Mouse (Mus musculus) heart, embryonic 14.5 days (tissue): ENCODE data around the gene Slc22a16. TPM values are rescaled to one million over a fixed set of nuclear protein-coding genes. Genes with fewer than 3 reads are reported as not detected.

ENCODE experiments used
- ATAC-seq: fragments of 200-750 bp; cut with Nextera tagmentation; 2 replicates; pipeline ENCODE4 v1.8.0; 2017; ENCODE audit warnings: low read depth, moderate TSS enrichment; ENCODE audit not compliant: insufficient number of reproducible peaks, insufficient read depth, low FRiP score
- H3K27ac ChIP-seq, 2 experiments: fragments of 200-500 bp in 1 of 2; fragments of 300-500 bp in 1 of 2; sonication (generic) in 1 of 2; replicated peaks in 1 of 2; 2 replicates each; pipeline ENCODE4 v1.5.1; 2012 to 2014; ENCODE audit warnings: low read depth in 2 of 2, low read length in 2 of 2, control low read depth in 1 of 2, mild to moderate bottlenecking in 1 of 2, mixed read lengths in 1 of 2; ENCODE audit not compliant: control insufficient read depth in 1 of 2, insufficient read depth in 1 of 2
- H3K27me3 ChIP-seq: fragments of 300-500 bp; sonication (generic); 2 replicates; pipeline ENCODE4 v1.6.1; 2014; ENCODE audit warnings: mild to moderate bottlenecking, low read length, control low read depth; ENCODE audit not compliant: control insufficient read depth, insufficient read depth
- H3K36me3 ChIP-seq: fragments of 300-500 bp; sonication (generic); 2 replicates; pipeline ENCODE4 v1.6.1; 2014; ENCODE audit warnings: mild to moderate bottlenecking, control low read depth, low read length, mixed read lengths; ENCODE audit not compliant: control insufficient read depth, insufficient read depth
- H3K4me1 ChIP-seq, 2 experiments: fragments of 200-500 bp in 1 of 2; fragments of 300-500 bp in 1 of 2; sonication (generic) in 1 of 2; 2 replicates each; pipeline ENCODE4 v1.6.1; 2012 to 2014; ENCODE audit warnings: low read length in 2 of 2, control low read depth in 1 of 2, mixed read lengths in 1 of 2; ENCODE audit not compliant: control insufficient read depth in 2 of 2, insufficient read depth in 2 of 2
- H3K4me2 ChIP-seq: fragments of 300-500 bp; sonication (generic); 2 replicates; pipeline ENCODE4 v1.6.1; 2014; ENCODE audit warnings: mild to moderate bottlenecking, low read length
- H3K4me3 ChIP-seq, 2 experiments: fragments of 200-500 bp in 1 of 2; fragments of 300-500 bp in 1 of 2; sonication (generic) in 1 of 2; 2 replicates each; pipeline ENCODE4 v1.5.1; 2012 to 2014; ENCODE audit warnings: low read length in 2 of 2, mild to moderate bottlenecking in 2 of 2, control low read depth in 1 of 2, low read depth in 1 of 2, moderate library complexity in 1 of 2; ENCODE audit not compliant: control insufficient read depth in 1 of 2, insufficient read depth in 1 of 2
- H3K9ac ChIP-seq: fragments of 300-500 bp; sonication (generic); 2 replicates; pipeline ENCODE4 v1.6.1; 2014; ENCODE audit warnings: mild to moderate bottlenecking, low read length
- H3K9me3 ChIP-seq: fragments of 300-500 bp; sonication (generic); 2 replicates; pipeline ENCODE4 v1.6.1; 2016; ENCODE audit warnings: low read length, control low read depth; ENCODE audit not compliant: control insufficient read depth
- WGBS: fragments of 180-500 bp; shearing (Covaris S2); extraction: QIAGEN DNeasy Blood & Tissue Kit; methylation state at CpG from one replicate; pipeline ENCODE4 v1.1.7; 2014; 5-methylcytosine and 5-hydroxymethylcytosine counted together
- polyA plus RNA-seq: library from polyadenylated mRNA; unstranded; fragments of >200 nt; fragmentation: Nextera tagmentation; extraction: Ambion mirVana; gene quantifications from 2 replicates; pipeline ENCODE4 v1.2.1, GENCODE M21; 2014

The Slc22a16 gene
- polyA plus RNA-seq, 1 experiment from 2014 or later, result not detected

DNA sequence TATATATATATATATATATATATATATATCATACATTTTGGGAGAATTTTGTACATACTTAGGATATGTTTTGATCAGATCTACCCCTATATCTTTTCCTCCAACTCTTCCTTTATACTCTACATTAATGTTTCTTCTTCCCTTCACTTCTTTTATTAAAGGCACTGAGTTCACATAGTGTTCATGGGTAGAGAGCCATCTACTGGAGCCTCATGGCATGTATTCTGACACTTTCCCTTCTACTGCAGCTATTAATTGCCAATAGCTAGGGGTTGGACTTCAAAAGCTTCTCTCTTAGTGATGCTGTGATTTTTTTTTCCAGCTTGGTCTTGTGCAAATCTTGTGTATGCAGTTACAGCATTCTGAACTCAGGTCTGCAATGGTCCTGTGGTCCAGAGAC lies 47.8 kb downstream of the Slc22a16 start:
- ATAC-seq, result no peak
- H3K9me3 ChIP-seq, result no peaks in the 10 kb centered on the region
- H3K9ac ChIP-seq, result no peak overlapping the region
- no peaks in the 10 kb centered on the region for H3K27me3 ChIP-seq
- no peak overlapping the region for H3K4me2 ChIP-seq
- no peak overlapping the region for H3K27ac ChIP-seq
- no peaks in the 10 kb centered on the region for H3K4me1 ChIP-seq
- no peak overlapping the region for H3K4me3 ChIP-seq
- no peaks in the 10 kb centered on the region for H3K36me3 ChIP-seq

DNA sequence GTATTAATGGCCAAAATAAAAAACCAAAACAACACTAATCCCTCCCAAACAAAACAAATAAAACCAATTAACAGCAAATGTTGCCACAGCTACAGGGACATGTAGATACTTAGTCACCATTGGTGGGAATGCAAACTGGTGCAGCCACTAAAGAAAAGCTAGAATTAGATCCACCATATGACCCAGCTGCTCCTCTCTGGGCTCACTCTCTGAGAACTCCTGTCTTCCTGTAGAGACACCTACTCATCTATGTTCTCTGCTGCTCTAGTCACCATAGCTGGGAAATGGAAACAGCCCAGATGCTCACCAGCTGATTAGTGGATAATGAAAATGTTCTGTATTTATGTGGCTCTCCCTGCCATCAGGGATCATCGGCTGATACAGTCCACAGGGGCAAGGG lies 49.6 kb downstream of the Slc22a16 start:
- Histone ChIP-seq H3K27ac (no peak overlapping the region), H3K4me1 (no peaks in the 10 kb centered on the region), H3K9me3 (no peaks in the 10 kb centered on the region), H3K4me2 (no peak overlapping the region), H3K36me3 (no peaks in the 10 kb centered on the region), H3K27me3 (no peaks in the 10 kb centered on the region), H3K4me3 (no peak overlapping the region), H3K9ac (no peak overlapping the region)
- WGBS, result 84% methylated on average over 1 of the region's 1 CpGs
- no peak for ATAC-seq

DNA sequence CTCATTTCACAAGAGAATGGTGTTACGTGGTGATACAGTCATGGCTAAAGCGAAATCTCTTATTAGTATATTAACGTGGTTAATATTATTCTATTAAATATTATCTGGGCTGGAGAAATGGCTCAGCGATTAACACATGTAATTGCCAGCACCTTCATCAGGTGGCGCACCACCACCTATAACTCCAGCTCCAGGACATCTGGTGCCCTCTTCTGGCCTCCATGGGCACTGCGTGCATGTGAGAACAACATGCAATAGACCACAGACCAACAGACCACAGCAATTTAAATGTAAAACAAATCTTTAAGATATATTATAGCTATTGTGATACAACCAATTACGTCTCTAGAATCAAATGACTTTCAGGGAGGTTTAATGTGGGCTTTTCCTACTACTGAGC lies 59.0 kb downstream of the Slc22a16 start:
- Histone ChIP-seq H3K27ac (peak overlapping the region; percentile 85 to 95), H3K4me1 (peaks cover 12 to 13% of the 10 kb centered on the region in 2 experiments), H3K36me3 (no peaks in the 10 kb centered on the region; the same call in 1 of the 2 replicates), H3K9ac (0 out of 2 replicates have a peak overlapping the region, but pooled peaks have one; percentile 67), H3K9me3 (peaks cover 4% of the 10 kb centered on the region; the same call in 1 of the 2 replicates), H3K27me3 (no peaks in the 10 kb centered on the region), H3K4me3 (no peak overlapping the region), H3K4me2 (peak overlapping the region; percentile 70)
- no peak for ATAC-seq
- 81% methylated on average over 7 of the region's 7 CpGs for WGBS

DNA sequence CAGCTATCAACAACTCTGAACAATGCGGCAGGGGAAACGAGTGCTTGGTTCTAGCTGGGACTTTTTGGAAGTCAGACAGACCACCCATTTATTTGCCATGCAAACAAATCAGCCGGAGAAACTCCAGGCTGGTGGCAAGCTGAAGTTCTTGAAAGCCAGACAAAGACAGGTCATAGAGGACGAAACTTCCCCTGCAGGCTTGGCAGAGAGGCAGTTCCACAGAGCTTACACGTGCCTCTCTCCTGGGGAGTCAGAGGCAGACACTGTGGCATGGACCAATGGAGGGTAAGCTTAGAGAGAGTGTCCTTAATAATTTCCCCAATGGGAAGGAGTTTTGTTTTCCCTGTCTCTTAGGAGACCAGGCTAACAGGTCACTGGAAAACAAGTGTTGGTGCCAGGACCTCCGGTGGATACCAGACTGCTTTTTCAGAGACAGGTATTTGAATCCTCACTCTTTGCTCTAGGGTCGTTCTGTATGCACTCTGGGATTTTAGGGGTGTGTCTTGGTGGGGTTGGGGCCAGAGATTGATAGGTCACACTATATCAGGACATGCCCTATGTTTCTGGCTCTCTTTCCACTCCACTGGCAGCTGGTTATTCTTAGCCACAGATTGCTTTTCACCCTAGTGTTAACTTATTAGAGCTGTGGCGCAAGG lies 59.6 kb downstream of the Slc22a16 start, which contains the start of gene Ddo:
Ddo (plus strand) TSS at position 356 of the 656 bp plus-strand sequence.
- Histone ChIP-seq H3K27ac (peak within 1 kb of the TSS; percentile 85 to 95), H3K9ac (peak within 1 kb of the TSS; percentile 67), H3K4me1 (peaks cover 12 to 13% of the 10 kb centered on the region in 2 experiments), H3K36me3 (no peaks in the 10 kb centered on the region; the same call in 1 of the 2 replicates), H3K4me2 (peak within 1 kb of the TSS; percentile 70), H3K4me3 (peak within 1 kb of the TSS; percentile 29 to 39), H3K27me3 (no peaks in the 10 kb centered on the region), H3K9me3 (peaks cover 4% of the 10 kb centered on the region; the same call in 1 of the 2 replicates)
- 25% methylated on average over 8 of the region's 8 CpGs for whole genome bisulfite sequencing
- ATAC-seq, result peak; percentile 86

DNA sequence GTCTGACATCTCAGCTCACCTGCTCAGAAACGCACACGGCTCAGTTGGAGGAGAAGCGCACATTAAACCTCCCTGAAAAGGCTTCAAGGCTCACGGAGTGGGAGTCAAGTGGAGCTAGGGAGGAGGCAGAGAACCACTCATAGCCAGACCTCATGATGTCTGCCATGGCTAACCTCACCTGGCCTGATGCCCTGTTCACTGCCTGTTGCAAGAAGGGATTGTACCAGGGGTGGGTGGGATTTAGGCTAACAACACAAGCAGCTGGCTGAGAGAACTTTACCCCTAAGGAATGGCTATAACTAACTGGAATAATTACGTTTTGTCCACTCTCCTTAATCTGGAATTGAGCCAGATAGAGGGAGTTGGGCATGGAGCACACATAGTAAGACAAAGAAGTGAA lies 60.3 kb downstream of the Slc22a16 start:
- peak overlapping the region; percentile 70 for H3K4me2 ChIP-seq
- 50% methylated on average over 5 of the region's 5 CpGs for WGBS
- H3K9ac ChIP-seq, result peak overlapping the region; percentile 67

DNA sequence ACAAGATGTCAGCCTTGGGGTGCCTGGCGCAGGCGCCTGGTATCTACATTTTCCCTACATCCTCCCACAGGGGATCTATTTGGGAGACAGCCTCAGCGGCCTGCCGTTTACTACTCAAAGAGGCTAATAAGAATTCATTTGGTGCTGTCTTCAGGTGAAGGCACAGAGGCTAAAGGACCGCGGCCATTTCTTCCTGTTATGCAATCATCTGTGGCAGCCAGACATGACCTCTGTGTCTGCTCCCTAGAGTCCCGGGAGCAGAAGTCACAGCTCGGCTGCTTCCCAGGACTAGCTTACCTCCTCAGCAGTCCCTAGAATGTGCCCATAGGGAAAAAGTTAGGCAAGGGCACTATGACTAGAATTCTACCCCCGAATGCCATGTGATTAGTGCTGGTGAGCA lies 60.8 kb downstream of the Slc22a16 start:
- no peak for ATAC-seq
- Histone ChIP-seq H3K4me1 (peaks cover 12 to 16% of the 10 kb centered on the region in 2 experiments), H3K27ac (peak overlapping the region; percentile 85 to 95), H3K9me3 (peaks cover 4% of the 10 kb centered on the region; the same call in 1 of the 2 replicates), H3K9ac (peak overlapping the region; percentile 67), H3K4me2 (peak overlapping the region; percentile 70), H3K4me3 (peak overlapping the region; percentile 29 to 39; a peak in 2 of 4 replicates), H3K36me3 (no peaks in the 10 kb centered on the region; the same call in 1 of the 2 replicates), H3K27me3 (no peaks in the 10 kb centered on the region)
- WGBS, result 75% methylated on average over 9 of the region's 9 CpGs

More for the DNA sequence above, 60.3 kb downstream of the Slc22a16 start:
- Histone ChIP-seq H3K36me3 (no peaks in the 10 kb centered on the region; the same call in 1 of the 2 replicates), H3K4me3 (peak overlapping the region; percentile 29 to 39), H3K27ac (peak overlapping the region; percentile 85 to 95), H3K4me1 (peaks cover 12 to 15% of the 10 kb centered on the region in 2 experiments), H3K27me3 (no peaks in the 10 kb centered on the region), H3K9me3 (peaks cover 4% of the 10 kb centered on the region; the same call in 1 of the 2 replicates)
- ATAC-seq, result no peak

DNA sequence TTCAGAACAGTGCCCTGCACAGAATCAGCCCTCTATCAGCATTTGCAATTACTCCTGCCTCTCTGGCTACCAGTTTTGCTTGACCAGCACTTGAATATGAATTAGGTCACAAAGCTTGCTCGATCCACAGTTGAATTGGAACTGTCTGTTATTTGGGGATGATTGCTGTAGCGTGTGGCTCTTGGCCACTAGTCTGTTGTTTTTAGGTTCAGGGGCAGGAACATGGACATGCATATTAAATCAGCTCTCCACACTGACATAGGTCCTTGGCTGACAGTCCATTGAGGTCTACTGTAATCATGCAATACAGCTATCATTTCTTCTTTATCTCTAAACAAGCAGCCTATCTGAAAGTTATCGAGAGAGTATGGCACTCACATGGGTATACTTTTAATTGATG lies 62.0 kb downstream of the Slc22a16 start:
- Histone ChIP-seq H3K36me3 (no peaks in the 10 kb centered on the region; the same call in 1 of the 2 replicates), H3K27me3 (no peaks in the 10 kb centered on the region), H3K27ac (no peak overlapping the region), H3K4me1 (peaks cover 12 to 20% of the 10 kb centered on the region in 2 experiments), H3K9me3 (peaks cover 4% of the 10 kb centered on the region; the same call in 1 of the 2 replicates), H3K4me3 (no peak overlapping the region), H3K9ac (no peak overlapping the region), H3K4me2 (no peak overlapping the region)
- 68% methylated on average over 3 of the region's 3 CpGs for WGBS
- ATAC-seq, result no peak
